Mouse (Mus musculus): ENCODE data around the gene Ceacam16.

GRCm38 (mm10) chr7:19831837-19832236 lies 29.3 kb downstream of the Ceacam16 start:
- no peak for TF ChIP-seq CTCF (IDR thresholded peaks at IDR 0.05; ENCODE audit: extremely low read depth, insufficient read length, insufficient replicate concordance, low read depth, low read length)
- 0 out of 2 replicates have a peak, but pooled peaks have one; percentile 23 for TF ChIP-seq POLR2A (IDR thresholded peaks at IDR 0.05; ENCODE audit: low read depth, low read length)
